Mouse (Mus musculus): ENCODE data around the gene Lrrc4b. TPM values are rescaled to one million over a fixed set of nuclear protein-coding genes. Genes with fewer than 3 reads are reported as not detected.
A peak's percentile ranks its signal among the peaks of the same experiment; 100 is the strongest.

Lrrc4b gene
- polyA plus RNA-seq (2015; fragmentation: Nextera tagmentation; extraction: Ambion mirVana), result 1.8 TPM in 2 replicates

- peaks cover 73% of the 10 kb centered on the region for H3K27me3 ChIP-seq
- no peaks in the 10 kb centered on the region for H3K36me3 ChIP-seq
- H3K4me2 ChIP-seq, result peak within 1 kb of the TSS; percentile 80
- H3K4me3 ChIP-seq, result peak within 1 kb of the TSS; percentile 53
- H3K9me3 ChIP-seq (replicated peaks), result no peaks in the 10 kb centered on the region
- no peak within 1 kb of the TSS for H3K27ac ChIP-seq
- under 1% methylated on average over 34 of the region's 69 CpGs for WGBS
- no peak; the same call in 1 of the 2 replicates for ATAC-seq (replicated peaks; ENCODE audit: insufficient number of reproducible peaks, insufficient read depth, low FRiP score, low read depth)
- H3K4me1 ChIP-seq (replicated peaks), result peaks cover 20% of the 10 kb centered on the region
- peak within 1 kb of the TSS; percentile 43; the same call in 1 of the 2 replicates for H3K9ac ChIP-seq
Measured at GRCm38 (mm10) chr7:44428968-44429521, at the start of gene Lrrc4b. Gene Lrrc4b (plus strand): TSS chr7:44429018.

- no peak overlapping the region for H3K4me3 ChIP-seq
- 70% methylated on average over 12 of the region's 12 CpGs for WGBS
- H3K9me3 ChIP-seq (replicated peaks), result no peaks in the 10 kb centered on the region
- no peak overlapping the region for H3K4me2 ChIP-seq
- H3K9ac ChIP-seq, result no peak overlapping the region
- H3K27ac ChIP-seq, result no peak overlapping the region
- ATAC-seq (replicated peaks; ENCODE audit: insufficient number of reproducible peaks, insufficient read depth, low FRiP score, low read depth), result no peak
- no peaks in the 10 kb centered on the region for H3K36me3 ChIP-seq
- H3K27me3 ChIP-seq, result peaks cover 45% of the 10 kb centered on the region
- H3K4me1 ChIP-seq (replicated peaks), result peaks cover 20% of the 10 kb centered on the region
Measured at GRCm38 (mm10) chr7:44382541-44382940, 46.3 kb upstream of the Lrrc4b start.

DNA sequence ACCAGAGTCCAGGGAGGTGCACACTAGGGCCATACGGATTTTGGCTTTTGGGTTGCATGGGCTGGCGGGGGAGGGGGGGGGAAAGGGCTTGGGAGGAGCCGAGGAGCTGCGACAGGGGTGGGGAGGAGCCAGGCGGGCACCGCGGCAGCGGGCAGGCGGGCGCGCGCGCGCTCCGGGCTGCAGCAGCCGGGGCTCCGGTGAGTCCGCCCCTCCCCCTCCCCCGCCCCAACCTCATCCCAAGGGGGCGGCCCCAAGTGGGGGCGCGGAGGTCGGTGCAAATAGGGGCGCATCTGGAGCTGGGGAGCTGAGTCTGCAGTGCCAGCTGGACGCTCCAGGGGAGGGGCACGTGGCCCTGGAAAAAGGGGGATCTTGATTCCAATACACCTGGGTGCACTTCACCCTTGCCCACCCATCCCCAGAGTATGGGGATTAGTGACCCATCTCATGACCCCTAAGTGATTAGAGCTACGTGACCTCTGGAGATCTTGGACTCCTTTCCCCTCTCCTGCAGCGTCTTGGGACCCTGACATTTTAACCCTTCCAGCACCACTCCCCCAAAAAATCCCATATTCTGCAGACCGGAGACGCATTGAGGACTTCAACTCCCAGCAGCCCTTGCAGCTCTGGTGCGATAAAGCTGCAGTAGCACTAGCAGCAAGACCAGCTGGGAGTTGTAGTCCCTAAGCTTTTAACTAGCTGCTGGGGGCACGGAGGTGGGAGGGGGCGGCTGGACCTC, 44.7 kb upstream of the Lrrc4b start, which contains the start of gene Syt3:
TSS of gene Syt3 (plus strand) at position 123 of the 736 bp plus-strand sequence.
- Histone ChIP-seq H3K27me3 (peaks cover 52% of the 10 kb centered on the region), H3K9me3 (replicated peaks) (no peaks in the 10 kb centered on the region), H3K36me3 (no peaks in the 10 kb centered on the region), H3K4me3 (peak within 1 kb of the TSS; percentile 51), H3K4me1 (replicated peaks) (peaks cover 9% of the 10 kb centered on the region), H3K27ac (no peak within 1 kb of the TSS), H3K9ac (peak within 1 kb of the TSS; percentile 43), H3K4me2 (peak within 1 kb of the TSS; percentile 90)
- ATAC-seq (replicated peaks; ENCODE audit: insufficient number of reproducible peaks, insufficient read depth, low FRiP score, low read depth), result peak; percentile 78
- 2% methylated on average over 23 of the region's 33 CpGs for WGBS

DNA sequence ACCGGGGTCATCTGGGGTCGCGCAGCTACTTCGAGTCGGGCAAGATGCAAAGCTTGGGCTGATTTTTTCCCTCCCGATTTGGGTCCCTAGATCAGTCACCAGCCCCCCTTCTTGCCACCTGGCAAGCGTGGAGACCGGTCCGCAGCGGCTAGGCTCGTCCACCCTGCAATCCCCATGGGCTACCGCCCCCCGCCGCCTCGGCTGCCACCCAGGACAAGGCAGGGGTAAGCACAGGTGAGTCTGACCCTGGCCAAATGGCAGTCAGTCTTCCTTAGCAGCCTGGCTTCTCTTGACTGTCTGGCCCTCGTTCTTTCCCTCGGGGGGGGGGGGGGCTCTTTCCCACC, 44.1 kb upstream of the Lrrc4b start:
- under 1% methylated on average over 17 of the region's 17 CpGs for WGBS
- ATAC-seq (replicated peaks; ENCODE audit: insufficient number of reproducible peaks, insufficient read depth, low FRiP score, low read depth), result peak; percentile 40

DNA sequence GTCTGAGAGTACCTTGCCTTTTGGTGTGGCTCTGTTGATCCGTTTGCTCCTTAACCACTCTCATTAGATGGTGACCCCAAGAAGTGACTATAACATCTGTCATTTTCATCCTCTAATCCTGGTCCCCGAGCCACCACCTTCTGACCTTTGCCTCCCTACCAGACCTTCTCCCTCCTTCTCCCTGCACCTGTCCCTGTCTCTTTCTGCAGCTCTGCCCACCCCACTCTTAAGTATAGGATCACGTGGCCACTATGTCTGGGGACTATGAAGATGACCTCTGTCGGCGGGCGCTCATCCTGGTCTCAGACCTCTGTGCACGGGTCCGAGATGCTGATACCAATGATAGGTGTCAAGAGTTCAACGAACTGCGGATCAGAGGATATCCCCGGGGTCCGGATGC, 43.1 kb upstream of the Lrrc4b start, which contains the start of gene 1700008O03Rik:
TSS of gene 1700008O03Rik (minus strand) at position 101 of the 400 bp plus-strand sequence.
- ATAC-seq (replicated peaks; ENCODE audit: insufficient number of reproducible peaks, insufficient read depth, low FRiP score, low read depth), result 0 out of 2 replicates have a peak, but pooled peaks have one; percentile 21
- no peaks in the 10 kb centered on the region for H3K9me3 ChIP-seq (replicated peaks)
- 75% methylated on average over 12 of the region's 12 CpGs for WGBS
- H3K4me2 ChIP-seq, result peak within 1 kb of the TSS; percentile 90
- peak within 1 kb of the TSS; percentile 51 for H3K4me3 ChIP-seq
- H3K36me3 ChIP-seq, result no peaks in the 10 kb centered on the region
- no peak within 1 kb of the TSS for H3K9ac ChIP-seq
- H3K4me1 ChIP-seq (replicated peaks), result peaks cover 9% of the 10 kb centered on the region
- peaks cover 55% of the 10 kb centered on the region for H3K27me3 ChIP-seq
- H3K27ac ChIP-seq, result no peak within 1 kb of the TSS

More for the DNA sequence above, 44.1 kb upstream of the Lrrc4b start:
- H3K27ac ChIP-seq, result no peak overlapping the region
- H3K4me2 ChIP-seq, result peak overlapping the region; percentile 90
- no peaks in the 10 kb centered on the region for H3K36me3 ChIP-seq
- H3K9ac ChIP-seq, result no peak overlapping the region
- H3K9me3 ChIP-seq (replicated peaks), result no peaks in the 10 kb centered on the region
- H3K4me3 ChIP-seq, result peak overlapping the region; percentile 51
- H3K4me1 ChIP-seq (replicated peaks), result peaks cover 9% of the 10 kb centered on the region
- H3K27me3 ChIP-seq, result peaks cover 54% of the 10 kb centered on the region

DNA sequence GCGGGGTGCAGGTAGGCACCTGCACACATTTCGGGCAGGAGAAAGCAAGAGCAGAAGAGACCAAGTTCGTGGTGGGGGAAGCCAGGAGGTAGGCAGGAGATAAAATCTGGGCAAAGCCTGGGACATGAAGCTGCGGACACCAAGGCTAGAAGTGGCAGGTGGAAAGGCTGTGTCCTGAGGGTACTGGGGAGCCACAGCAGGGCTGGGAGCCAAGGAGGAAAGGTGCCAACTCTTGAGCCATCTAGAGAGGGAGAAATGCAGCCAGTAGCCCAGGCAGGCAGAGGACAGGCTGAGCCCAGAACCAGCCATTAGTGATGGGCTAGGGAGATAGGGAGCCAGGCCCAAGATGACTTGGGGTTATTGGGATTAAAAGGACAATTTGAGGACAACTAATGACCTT, 37.0 kb upstream of the Lrrc4b start:
- 82% methylated on average over 4 of the region's 4 CpGs for WGBS

DNA sequence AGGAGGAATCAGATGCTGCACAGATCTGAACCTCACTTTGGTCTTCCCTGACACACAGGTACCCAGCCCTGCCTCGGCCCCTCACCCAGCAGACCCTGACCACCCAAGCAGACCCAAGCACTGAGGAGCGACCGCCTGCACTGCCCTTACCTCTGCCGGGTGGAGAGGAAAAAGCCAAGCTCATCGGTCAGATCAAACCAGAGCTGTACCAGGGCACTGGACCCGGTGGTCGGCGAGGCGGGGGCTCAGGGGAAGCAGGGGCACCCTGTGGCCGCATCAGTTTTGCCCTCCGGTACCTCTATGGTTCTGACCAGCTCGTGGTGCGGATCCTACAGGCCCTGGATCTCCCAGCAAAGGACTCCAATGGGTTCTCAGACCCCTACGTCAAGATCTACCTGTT, 36.5 kb upstream of the Lrrc4b start:
- H3K4me2 ChIP-seq, result no peak overlapping the region
- no peak overlapping the region for H3K27ac ChIP-seq
- H3K36me3 ChIP-seq, result no peaks in the 10 kb centered on the region
- peaks cover 10% of the 10 kb centered on the region for H3K27me3 ChIP-seq
- H3K9me3 ChIP-seq (replicated peaks), result no peaks in the 10 kb centered on the region
- H3K4me3 ChIP-seq, result no peak overlapping the region
- H3K9ac ChIP-seq, result no peak overlapping the region
- H3K4me1 ChIP-seq (replicated peaks), result no peaks in the 10 kb centered on the region
- ATAC-seq (replicated peaks; ENCODE audit: insufficient number of reproducible peaks, insufficient read depth, low FRiP score, low read depth), result no peak
- 75% methylated on average over 14 of the region's 14 CpGs for WGBS

More for the DNA sequence above, 37.0 kb upstream of the Lrrc4b start:
- Histone ChIP-seq H3K4me1 (replicated peaks) (no peaks in the 10 kb centered on the region), H3K9ac (no peak overlapping the region), H3K27ac (no peak overlapping the region), H3K36me3 (no peaks in the 10 kb centered on the region), H3K4me2 (no peak overlapping the region), H3K9me3 (replicated peaks) (no peaks in the 10 kb centered on the region), H3K4me3 (no peak overlapping the region), H3K27me3 (peaks cover 15% of the 10 kb centered on the region)
- no peak for ATAC-seq (replicated peaks; ENCODE audit: insufficient number of reproducible peaks, insufficient read depth, low FRiP score, low read depth)

DNA sequence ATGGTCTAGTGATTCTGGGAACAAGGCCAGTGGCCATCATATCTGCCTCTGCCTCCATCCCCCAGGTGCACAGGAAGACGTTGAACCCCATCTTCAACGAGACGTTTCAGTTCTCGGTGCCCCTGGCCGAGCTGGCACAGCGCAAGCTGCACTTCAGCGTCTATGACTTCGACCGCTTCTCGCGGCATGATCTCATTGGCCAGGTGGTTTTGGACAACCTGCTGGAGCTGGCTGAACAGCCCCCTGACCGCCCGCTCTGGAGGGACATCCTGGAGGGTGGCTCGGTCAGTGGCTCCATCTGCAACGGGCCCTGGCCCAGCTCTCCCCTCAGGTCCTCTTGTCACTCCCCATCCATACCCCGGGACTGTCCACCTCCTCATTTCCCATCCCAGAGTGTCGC, 35.5 kb upstream of the Lrrc4b start:
- H3K4me2 ChIP-seq, result no peak overlapping the region
- H3K4me1 ChIP-seq (replicated peaks), result no peaks in the 10 kb centered on the region
- no peak overlapping the region for H3K9ac ChIP-seq
- no peak for ATAC-seq (replicated peaks; ENCODE audit: insufficient number of reproducible peaks, insufficient read depth, low FRiP score, low read depth)
- peaks cover 3% of the 10 kb centered on the region; the same call in 1 of the 2 replicates for H3K27me3 ChIP-seq
- no peaks in the 10 kb centered on the region for H3K9me3 ChIP-seq (replicated peaks)
- H3K36me3 ChIP-seq, result no peaks in the 10 kb centered on the region
- no peak overlapping the region for H3K4me3 ChIP-seq
- H3K27ac ChIP-seq, result no peak overlapping the region
- 87% methylated on average over 17 of the region's 17 CpGs for WGBS

DNA sequence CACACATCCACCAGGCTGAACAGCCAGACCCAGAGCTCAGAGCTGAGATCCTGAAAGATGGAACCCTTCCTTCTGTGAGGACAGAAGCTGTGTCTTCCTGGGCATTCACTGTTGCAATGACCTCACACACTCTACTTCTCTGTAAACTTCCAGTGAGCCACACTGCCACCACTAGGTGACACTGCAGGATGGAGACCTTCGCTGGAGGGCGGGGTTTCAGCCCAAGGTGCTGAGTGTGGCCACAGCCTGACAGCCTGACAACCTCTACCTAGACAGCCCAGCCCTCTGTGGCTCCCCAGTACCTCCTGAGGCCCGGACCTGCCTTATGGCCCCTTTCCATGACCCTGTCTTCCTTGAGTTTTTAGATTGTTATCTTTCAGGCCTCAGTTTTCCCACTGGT, 30.2 kb upstream of the Lrrc4b start:
- no peaks in the 10 kb centered on the region for H3K36me3 ChIP-seq
- H3K4me2 ChIP-seq, result no peak overlapping the region
- no peaks in the 10 kb centered on the region for H3K27me3 ChIP-seq
- H3K9ac ChIP-seq, result no peak overlapping the region
- ATAC-seq (replicated peaks; ENCODE audit: insufficient number of reproducible peaks, insufficient read depth, low FRiP score, low read depth), result peak; percentile 47; the same call in 1 of the 2 replicates
- no peak overlapping the region for H3K4me3 ChIP-seq
- H3K9me3 ChIP-seq (replicated peaks), result no peaks in the 10 kb centered on the region
- H3K4me1 ChIP-seq (replicated peaks), result no peaks in the 10 kb centered on the region; the same call in 1 of the 2 replicates
- no peak overlapping the region for H3K27ac ChIP-seq
- WGBS, result 7% methylated on average over 3 of the region's 3 CpGs

DNA sequence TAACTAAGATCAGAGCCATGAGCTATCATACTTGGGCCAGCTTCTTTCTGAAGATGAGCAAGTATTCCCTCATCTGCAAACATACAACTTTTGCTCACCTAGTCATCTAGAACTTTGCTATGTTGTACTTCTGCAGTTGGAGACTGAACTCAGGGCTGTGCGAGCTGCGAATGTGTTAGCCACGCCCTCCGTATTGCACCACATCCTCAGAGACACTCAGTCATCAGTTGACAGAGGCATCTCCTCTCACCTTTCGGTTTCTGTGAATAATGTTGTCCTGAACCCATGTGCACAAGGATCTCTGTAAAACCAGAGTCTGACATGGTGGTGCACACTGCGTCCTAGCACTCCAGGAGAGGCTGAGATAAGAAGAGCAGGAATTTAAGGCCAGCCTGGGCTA, 27.1 kb upstream of the Lrrc4b start:
- peaks cover 2% of the 10 kb centered on the region; the same call in 1 of the 2 replicates for H3K27me3 ChIP-seq
- 64% methylated on average over 6 of the region's 6 CpGs for WGBS
- no peaks in the 10 kb centered on the region for H3K36me3 ChIP-seq
- H3K4me2 ChIP-seq, result no peak overlapping the region
- H3K4me3 ChIP-seq, result no peak overlapping the region
- no peaks in the 10 kb centered on the region for H3K9me3 ChIP-seq (replicated peaks)
- H3K4me1 ChIP-seq (replicated peaks), result peaks cover 3% of the 10 kb centered on the region; the same call in 1 of the 2 replicates
- no peak for ATAC-seq (replicated peaks; ENCODE audit: insufficient number of reproducible peaks, insufficient read depth, low FRiP score, low read depth)
- H3K9ac ChIP-seq, result no peak overlapping the region
- H3K27ac ChIP-seq, result no peak overlapping the region

DNA sequence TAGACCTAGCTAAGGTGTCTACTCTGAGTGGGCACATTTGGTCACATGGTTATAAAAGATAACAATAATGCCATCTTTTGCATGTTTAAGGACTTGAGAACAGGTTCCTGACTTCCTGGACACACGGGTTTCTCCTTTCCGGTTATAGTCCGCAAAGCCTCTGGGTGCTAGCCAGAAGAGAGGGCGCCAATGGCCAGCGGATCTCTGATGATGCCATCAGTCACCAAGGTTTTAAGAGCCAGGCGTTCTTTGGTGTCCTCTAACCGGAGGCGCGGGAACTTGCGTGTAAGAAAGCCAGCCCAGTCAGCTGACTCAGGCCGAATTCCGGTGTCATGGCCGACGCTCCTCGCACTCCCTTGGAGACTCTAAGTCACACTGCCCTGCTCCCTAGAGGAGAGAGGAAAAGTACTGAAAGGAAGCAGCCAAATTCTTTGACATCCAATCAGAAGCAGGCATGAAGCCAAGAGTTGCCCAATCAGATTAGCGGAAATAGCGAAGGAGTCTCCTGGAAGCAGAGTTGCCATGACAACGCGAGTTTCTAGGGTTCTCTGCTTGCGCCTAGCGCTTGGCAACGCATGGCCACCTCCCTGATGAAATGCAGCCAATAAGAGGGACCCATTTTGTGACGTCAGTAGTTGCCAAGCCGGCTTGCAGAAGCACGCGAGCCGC, 23.3 kb upstream of the Lrrc4b start:
- Histone ChIP-seq H3K4me1 (replicated peaks) (peaks cover 3% of the 10 kb centered on the region; the same call in 1 of the 2 replicates), H3K27me3 (peaks cover 5% of the 10 kb centered on the region), H3K4me2 (peak overlapping the region; percentile 75), H3K27ac (peak overlapping the region; percentile 71), H3K36me3 (no peaks in the 10 kb centered on the region), H3K4me3 (peak overlapping the region; percentile 45), H3K9ac (0 out of 2 replicates have a peak overlapping the region, but pooled peaks have one; percentile 30), H3K9me3 (replicated peaks) (no peaks in the 10 kb centered on the region)
- 2% methylated on average over 27 of the region's 27 CpGs for WGBS
- ATAC-seq (replicated peaks; ENCODE audit: insufficient number of reproducible peaks, insufficient read depth, low FRiP score, low read depth), result peak; percentile 90
